Mouse (Mus musculus) A20 (cell line): Measurements from ENCODE around the gene Gm10203.
"Not testable (repeated sequence)": the region's sequence is repeated elsewhere in the genome, so short reads cannot be mapped to it uniquely, and the experiment has no call there.

Experiments used
- DNase-seq: peaks from one replicate; pipeline ENCODE4 v3.0.0-alpha.2; 2011; ENCODE audit warnings: low read depth, low spot score

Gm10203 gene

GRCm38 (mm10) chr6:149129870-149130269 is at the start of gene Gm10203:
TSS of gene Gm10203 (plus strand) at chr6:149130170.
- not testable (repeated sequence) for DNase-seq

- DNase-seq: peak; percentile 80
Observed at GRCm38 (mm10) chr6:149092406-149092805, 37.6 kb upstream of the Gm10203 start.

- peak; percentile 54 for DNase-seq
Observed at GRCm38 (mm10) chr6:149093465-149093864, 36.5 kb upstream of the Gm10203 start.

- peak; percentile 60 for DNase-seq
Observed at GRCm38 (mm10) chr6:149094555-149094954, 35.4 kb upstream of the Gm10203 start.

GRCm38 (mm10) chr6:149095389-149095788 is 34.6 kb upstream of the Gm10203 start:
- DNase-seq: peak; percentile 48

GRCm38 (mm10) chr6:149096233-149096632 is 33.7 kb upstream of the Gm10203 start:
- peak; percentile 26 for DNase-seq

GRCm38 (mm10) chr6:149097276-149097675 is 32.7 kb upstream of the Gm10203 start:
- peak; percentile 76 for DNase-seq

GRCm38 (mm10) chr6:149098993-149099392 is 31.0 kb upstream of the Gm10203 start:
- no peak for DNase-seq

GRCm38 (mm10) chr6:149100174-149101075 is 29.5 kb upstream of the Gm10203 start:
- DNase-seq: peak; percentile 83

GRCm38 (mm10) chr6:149101076-149101942 is 28.7 kb upstream of the Gm10203 start, which contains the start of gene Dennd5b:
TSS of gene Dennd5b (minus strand) at chr6:149101680.
- peak; percentile 85 for DNase-seq

GRCm38 (mm10) chr6:149101943-149102243 is 28.1 kb upstream of the Gm10203 start:
- no peak for DNase-seq

GRCm38 (mm10) chr6:149103451-149103850 is 26.5 kb upstream of the Gm10203 start:
- no peak for DNase-seq

- DNase-seq: no peak
Observed at GRCm38 (mm10) chr6:149107615-149108014, 22.4 kb upstream of the Gm10203 start.

- no peak for DNase-seq
Observed at GRCm38 (mm10) chr6:149108909-149109308, 21.1 kb upstream of the Gm10203 start.

GRCm38 (mm10) chr6:149116992-149117391 is 13.0 kb upstream of the Gm10203 start:
- DNase-seq: no peak

GRCm38 (mm10) chr6:149118935-149119334 is 11.0 kb upstream of the Gm10203 start:
- DNase-seq: peak; percentile 24

GRCm38 (mm10) chr6:149119853-149120252 is 10.1 kb upstream of the Gm10203 start:
- peak; percentile 84 for DNase-seq

GRCm38 (mm10) chr6:149123042-149123441 is 6.9 kb upstream of the Gm10203 start:
- no peak for DNase-seq

GRCm38 (mm10) chr6:149126675-149127074 is 3.3 kb upstream of the Gm10203 start:
- DNase-seq: peak; percentile 77

- DNase-seq: no peak
Observed at GRCm38 (mm10) chr6:149131111-149131510, 1.1 kb downstream of the Gm10203 start.

GRCm38 (mm10) chr6:149132311-149133077 is 2.5 kb downstream of the Gm10203 start:
- DNase-seq: peak; percentile 88
